Mouse (Mus musculus) neural tube, embryonic 10.5 days (tissue): ENCODE measurements around the gene Dock4.

Source experiments
- DNase-seq: peaks from one replicate; pipeline ENCODE4 v3.0.0-alpha.2; 2017; ENCODE audit warnings: low spot score; ENCODE audit errors: extremely low spot score

The Dock4 gene

GRCm38 (mm10) chr12:40637427-40637826 is 191.7 kb downstream of the Dock4 start:
- DNase-seq: no peak

- no peak for DNase-seq
Observed at GRCm38 (mm10) chr12:40645869-40646268, 200.1 kb downstream of the Dock4 start.

GRCm38 (mm10) chr12:40654312-40654711 is 208.6 kb downstream of the Dock4 start:
- DNase-seq: no peak

GRCm38 (mm10) chr12:40655861-40656260 is 210.1 kb downstream of the Dock4 start:
- DNase-seq: no peak

- DNase-seq: no peak
Observed at GRCm38 (mm10) chr12:40656438-40656837, 210.7 kb downstream of the Dock4 start.

- no peak for DNase-seq
Observed at GRCm38 (mm10) chr12:40657229-40657885, 211.6 kb downstream of the Dock4 start.

- no peak for DNase-seq
Observed at GRCm38 (mm10) chr12:40659689-40660088, 213.9 kb downstream of the Dock4 start.

GRCm38 (mm10) chr12:40669460-40669859 is 223.7 kb downstream of the Dock4 start:
- DNase-seq: no peak

- no peak for DNase-seq
Observed at GRCm38 (mm10) chr12:40670766-40671165, 225.0 kb downstream of the Dock4 start.

- DNase-seq: no peak
Observed at GRCm38 (mm10) chr12:40679713-40680112, 234.0 kb downstream of the Dock4 start.

- DNase-seq: peak; percentile 26
Observed at GRCm38 (mm10) chr12:40680551-40680950, 234.8 kb downstream of the Dock4 start.

GRCm38 (mm10) chr12:40691444-40691843 is 245.7 kb downstream of the Dock4 start:
- no peak for DNase-seq

- no peak for DNase-seq
Observed at GRCm38 (mm10) chr12:40694082-40694721, 248.4 kb downstream of the Dock4 start.

- no peak for DNase-seq
Observed at GRCm38 (mm10) chr12:40698330-40698729, 252.6 kb downstream of the Dock4 start.

GRCm38 (mm10) chr12:40702233-40702792 is 256.6 kb downstream of the Dock4 start:
- DNase-seq: no peak

- DNase-seq: no peak
Observed at GRCm38 (mm10) chr12:40704296-40704695, 258.5 kb downstream of the Dock4 start.

- DNase-seq: no peak
Observed at GRCm38 (mm10) chr12:40707108-40707507, 261.4 kb downstream of the Dock4 start.

- DNase-seq: no peak
Observed at GRCm38 (mm10) chr12:40709094-40709493, 263.3 kb downstream of the Dock4 start.

GRCm38 (mm10) chr12:40712235-40712634 is 266.5 kb downstream of the Dock4 start:
- no peak for DNase-seq

- DNase-seq: no peak
Observed at GRCm38 (mm10) chr12:40714288-40714687, 268.5 kb downstream of the Dock4 start.

- DNase-seq: no peak
Observed at GRCm38 (mm10) chr12:40715174-40715573, 269.4 kb downstream of the Dock4 start.

- no peak for DNase-seq
Observed at GRCm38 (mm10) chr12:40728373-40728772, 282.6 kb downstream of the Dock4 start.

GRCm38 (mm10) chr12:40730756-40731155 is 285.0 kb downstream of the Dock4 start:
- DNase-seq: no peak
